Mouse (Mus musculus): ENCODE results near the gene Ackr3.
A peak's percentile ranks its signal among the peaks of the same experiment; 100 is the strongest.

Gene Ackr3

DNA sequence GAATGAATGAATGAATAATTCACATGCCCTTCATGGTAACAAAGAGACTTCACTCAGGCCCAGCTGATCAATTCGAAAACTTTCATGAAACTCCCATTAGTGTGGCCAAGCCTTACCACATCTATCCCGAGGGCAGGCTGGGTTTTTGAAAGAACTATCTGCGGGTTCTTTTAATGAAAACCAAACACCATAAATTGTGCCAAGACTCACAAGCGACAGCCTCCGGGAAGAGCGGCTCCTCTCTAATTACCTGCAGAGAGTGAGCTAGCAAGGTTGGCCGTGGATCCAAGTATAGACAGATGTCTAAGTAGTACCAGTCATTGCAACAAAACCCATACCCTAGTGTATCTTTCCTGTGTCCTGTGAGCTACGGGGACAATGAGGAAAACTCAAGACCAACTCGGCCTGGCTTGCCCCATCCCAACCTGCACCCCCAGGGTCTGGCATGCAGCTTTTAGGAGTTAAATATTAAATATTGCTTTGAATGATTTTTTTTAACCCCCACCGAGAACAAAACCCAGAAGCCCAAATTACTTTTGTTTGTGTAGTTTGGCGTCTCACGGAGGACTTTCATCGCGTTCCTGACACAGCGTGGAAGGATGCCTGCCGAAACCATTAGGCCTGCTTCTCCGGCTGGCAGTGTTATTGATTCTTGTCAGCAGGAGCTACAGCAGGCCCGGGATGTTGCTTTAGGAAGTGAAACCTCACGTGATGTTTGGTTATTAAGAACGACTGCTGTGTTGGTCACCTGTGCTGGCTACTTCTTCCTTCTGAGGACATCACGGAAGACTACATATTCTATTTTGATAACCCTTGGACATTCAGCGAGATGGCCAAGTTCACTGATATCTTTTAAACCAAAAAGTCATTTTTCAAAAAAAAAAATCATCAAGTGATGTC lies 28.1 kb downstream of the Ackr3 start:
- DNase-seq: no peak

DNA sequence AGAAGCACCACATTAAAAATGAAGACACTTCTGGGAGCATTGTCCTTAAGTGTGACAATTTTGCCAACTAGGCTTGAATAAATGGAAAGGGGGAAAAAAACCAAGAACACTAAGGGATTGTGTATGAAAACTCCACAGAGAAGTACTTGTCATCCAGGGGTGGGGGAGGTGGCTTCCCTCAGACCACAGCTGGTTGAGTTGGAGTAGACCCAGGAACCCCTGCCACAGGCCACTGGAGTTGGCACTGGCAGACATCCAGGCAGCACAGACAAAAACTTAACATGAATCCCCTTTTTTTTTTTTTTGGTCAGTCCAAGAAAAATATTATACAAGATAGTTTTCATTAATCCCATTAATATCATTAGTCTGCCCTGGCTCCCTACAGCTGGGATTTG lies 28.7 kb downstream of the Ackr3 start:
- DNase-seq: peak; percentile 53

DNA sequence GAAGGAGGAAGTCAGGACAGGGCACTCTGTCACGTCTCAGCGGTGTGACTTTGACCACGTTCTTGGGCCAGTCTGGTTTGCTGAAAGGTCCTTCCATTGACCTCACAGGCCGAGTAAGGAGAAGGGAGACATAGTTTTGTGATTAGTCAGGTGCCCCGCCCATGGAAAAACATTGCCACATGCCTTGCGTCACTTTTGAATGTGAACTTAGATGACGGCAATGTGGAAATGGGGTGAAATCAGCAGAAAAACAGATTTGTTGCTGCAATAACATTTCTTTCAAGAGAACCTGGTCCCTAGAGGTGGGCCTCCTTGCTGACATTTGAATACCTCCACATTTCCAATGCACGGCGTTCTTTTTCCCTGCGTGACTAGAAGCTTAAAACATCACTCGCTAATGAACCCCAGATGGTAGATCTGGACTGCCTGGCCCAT lies 30.9 kb downstream of the Ackr3 start:
- no peak for DNase-seq

DNA sequence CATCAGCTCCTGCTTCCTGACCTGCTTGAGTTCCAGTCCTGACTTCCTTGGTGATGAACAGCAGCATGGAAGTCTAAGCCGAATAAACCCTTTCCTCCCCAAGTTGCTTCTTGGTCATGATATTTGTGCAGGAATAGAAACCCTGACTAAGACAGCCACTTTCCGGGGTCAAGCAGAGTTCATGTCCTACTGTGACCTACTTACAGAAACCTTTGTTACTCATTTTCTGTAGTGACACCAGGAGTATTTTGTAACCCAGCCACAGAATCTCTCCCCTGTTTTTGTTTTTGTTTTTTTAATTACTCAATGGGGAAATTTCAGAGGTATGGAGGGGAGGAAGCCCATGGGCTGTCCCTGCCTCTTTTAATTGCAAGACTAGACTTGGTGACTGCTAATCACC lies 32.9 kb downstream of the Ackr3 start:
- no peak for DNase-seq

DNA sequence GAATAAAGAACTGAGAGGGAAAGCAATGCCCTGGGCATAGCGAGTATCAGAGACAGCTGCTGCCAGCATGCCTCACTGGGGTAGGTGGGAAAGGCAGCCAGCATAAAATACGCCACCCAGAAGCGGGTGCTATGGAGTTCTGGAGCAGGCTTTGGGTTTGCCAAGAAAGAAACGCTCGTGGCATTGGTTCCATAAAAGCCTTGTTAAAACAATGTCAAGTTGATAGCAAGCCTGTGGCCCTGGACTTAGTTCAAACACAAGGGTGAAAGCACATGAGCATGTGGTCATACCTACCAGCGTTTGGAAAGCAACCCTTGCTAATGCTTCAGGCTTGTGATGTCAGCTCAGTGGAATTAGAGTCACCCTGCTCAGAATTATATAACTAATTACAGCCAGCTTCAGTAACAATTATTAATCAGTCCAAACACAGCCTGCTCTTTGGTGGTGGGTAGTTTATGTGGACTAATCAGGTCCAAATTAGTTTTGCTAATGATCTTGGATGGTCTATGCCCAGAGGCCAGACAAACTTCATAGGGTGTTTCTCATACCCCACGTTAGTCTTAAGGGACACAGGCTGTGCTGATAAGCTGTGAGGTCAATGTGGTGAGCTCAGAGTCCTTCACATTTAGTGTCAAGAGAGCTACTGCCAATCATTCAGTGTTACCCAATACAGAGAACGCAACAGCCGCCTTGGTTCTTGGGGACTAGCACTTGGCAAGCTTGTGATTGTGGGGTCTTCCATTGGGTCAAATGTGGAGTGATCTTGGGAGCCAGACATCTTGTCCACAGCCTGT lies 34.5 kb downstream of the Ackr3 start:
- DNase-seq: no peak

DNA sequence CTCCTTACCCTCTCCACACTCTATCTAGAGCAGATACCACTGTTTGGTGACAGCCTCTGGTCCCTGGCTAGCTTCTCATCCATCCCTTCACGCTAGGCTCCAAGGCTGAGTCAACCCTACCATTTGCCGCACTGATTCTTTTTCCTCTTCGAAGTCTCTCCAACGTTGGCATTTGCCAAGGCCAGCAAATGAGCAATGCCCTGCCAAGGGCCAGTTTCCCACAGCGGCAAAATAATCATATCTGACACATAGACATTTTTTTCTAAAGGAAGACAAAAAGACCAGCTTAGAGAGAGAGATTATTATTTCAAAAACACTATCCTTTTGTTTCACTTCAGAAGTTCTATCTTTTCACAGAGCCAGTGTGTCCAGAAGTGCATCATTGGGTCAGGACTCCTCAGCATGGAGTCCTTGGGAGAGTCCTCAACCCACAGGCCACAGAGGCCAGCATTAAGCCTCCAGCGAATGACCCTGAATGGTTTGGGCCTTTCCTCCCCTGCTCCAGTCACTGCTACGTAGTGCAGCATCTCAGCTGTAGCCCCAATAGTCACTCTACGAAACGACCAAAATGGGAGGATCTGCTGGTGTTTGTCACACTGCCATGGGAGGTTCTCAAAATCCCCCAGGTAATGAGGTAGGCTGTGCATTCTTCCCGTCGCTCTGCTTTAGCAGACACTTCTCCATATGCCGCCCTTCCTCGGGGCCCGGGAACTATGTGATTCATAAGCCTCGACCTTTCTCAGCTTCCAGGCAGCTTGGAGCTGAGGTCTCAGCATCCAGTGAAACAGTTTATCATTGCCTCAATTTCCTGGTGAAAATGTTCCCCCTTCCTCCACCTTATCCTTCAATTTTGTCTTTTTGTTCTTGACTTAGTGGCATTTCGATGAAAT lies 35.8 kb downstream of the Ackr3 start:
- no peak for DNase-seq

DNA sequence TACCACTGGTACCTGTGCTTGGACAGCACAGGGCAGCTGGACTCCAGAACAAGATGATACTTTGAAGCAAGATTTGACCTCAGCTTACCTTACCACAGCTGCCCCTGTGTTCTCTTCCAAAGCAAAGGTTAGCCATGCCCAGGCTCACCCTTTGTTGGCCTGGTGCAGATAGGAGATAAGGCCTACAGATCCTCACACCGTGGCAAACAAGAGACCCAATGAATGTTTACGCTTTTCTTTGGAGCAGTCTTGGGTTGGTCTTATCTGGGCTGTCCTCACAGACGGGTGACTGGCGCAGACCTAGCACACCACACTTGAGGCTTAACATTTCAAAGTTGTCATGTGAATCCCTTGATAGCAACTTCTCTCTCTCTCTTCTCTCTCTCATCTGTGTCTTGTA lies 36.5 kb downstream of the Ackr3 start:
- no peak for DNase-seq

DNA sequence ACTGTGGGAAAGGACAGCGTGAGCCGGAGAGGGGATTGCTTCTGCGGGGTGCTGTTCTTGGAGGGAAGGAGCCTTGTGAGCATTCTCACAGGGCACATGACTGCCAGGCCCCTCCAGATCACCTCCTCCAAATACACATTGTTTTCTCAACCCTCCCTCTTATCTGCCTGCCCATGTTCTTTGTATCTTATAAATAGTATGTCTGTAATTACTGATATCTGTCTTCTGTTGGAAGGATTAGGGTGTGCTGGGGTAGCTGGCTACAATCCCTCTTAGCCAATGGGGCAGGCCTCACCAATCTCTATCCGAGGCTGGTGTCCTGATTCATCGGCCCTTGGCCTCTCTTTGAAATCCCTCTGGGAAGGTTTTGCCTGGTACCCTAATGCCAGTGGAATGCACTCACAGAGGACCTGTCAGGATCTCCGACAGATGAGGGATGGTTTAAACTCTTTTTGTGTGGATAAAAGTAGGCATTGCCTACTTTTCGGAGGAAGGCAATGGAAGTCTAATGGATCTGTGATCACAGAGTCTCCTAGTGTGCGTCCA lies 38.7 kb downstream of the Ackr3 start:
- no peak for DNase-seq

DNA sequence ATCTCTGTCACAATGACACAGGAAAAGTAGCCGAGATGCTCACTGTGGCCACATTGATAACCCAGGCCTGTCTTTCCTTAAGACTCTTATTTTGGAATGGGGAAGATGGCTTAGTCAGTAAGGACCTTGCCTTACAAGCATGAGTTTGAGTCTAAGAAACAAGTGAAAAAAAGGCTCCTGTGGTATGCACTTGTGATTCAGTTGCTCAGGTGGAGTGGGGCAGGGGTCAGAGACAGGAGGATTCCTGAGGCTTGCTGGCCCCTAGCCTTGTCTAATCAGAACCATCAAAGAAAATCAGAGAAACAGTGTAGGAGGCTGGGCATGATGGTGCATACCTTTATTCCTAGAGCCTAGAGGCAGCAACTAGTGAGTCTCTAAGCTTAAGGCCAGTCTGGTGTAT lies 40.8 kb downstream of the Ackr3 start:
- no peak for DNase-seq

DNA sequence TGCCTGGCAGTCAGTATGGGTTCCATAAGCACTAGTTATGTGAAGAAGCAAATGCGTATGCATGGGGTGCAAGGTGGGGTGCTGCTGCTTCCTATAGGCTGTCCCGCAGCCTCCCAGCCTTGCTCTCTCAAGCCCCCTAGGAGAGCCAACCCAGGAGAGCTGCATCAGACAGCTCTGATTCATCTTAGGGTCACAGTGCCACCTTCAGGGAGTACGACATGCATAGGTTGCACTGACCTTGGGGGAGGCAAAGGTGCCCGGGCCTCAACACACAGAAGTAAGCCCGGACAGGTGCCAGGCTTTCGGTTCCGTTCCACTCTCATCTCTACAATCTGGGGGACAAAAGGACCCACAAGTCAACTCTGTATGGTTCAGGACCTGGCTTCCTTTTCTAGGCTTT lies 41.8 kb downstream of the Ackr3 start:
- DNase-seq: no peak

DNA sequence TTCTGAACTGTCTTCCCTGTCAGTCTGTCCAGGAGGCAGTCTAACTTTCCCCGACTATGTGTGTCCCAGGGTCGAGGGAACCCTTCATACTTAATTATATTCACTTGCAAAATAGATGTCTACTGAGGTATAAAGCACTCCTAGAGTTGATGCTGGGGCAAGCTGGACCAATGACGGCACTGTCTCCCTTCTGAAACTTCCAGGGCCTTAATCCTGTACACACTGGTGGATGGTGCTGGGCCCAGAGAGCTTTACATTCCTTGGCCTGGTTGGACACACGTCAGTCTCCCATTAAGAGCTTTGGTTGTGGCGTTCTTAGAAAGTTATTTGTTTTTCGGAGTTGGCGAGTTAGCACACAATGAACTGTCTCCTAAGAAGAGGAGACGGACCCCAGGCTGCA lies 42.3 kb downstream of the Ackr3 start:
- DNase-seq: no peak

DNA sequence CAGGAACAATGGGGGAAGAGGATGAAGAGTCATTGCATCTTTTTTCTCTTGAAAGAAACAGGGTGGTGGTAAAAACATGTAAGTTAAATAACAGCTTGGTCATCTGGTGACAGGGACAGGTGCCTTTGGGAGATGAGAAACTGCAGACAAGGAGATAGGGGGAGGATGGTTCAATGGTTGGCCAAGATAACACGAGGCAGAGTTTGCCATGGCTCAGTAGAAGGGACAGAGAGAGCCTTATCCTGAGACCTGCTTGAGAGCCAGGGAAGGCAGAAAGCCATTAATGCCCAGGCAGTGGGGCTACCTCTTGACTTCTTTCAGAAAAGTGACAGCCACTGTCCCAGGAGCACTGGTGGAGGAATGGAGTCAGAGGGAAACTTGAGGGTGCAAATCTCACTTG lies 43.0 kb downstream of the Ackr3 start:
- DNase-seq: no peak

DNA sequence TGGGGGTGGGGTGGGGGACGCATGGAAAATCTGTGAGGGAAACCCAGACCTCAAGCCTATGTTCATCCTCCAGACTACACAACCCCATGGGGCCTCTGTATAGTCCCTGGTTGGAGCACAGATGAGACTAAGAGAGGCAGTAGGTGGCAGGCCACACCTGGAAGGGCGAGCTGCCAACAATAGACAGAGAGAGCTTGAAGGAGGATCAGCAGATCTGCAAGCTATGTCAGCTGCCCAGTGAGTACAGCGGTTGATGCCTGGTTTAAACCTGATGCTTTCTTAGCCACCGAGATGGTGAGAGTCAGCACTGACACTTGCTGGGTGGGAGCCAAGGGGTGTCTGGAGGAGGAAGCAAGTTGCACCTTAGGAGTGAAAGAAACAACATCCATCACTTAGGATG lies 43.5 kb downstream of the Ackr3 start:
- no peak for DNase-seq

DNA sequence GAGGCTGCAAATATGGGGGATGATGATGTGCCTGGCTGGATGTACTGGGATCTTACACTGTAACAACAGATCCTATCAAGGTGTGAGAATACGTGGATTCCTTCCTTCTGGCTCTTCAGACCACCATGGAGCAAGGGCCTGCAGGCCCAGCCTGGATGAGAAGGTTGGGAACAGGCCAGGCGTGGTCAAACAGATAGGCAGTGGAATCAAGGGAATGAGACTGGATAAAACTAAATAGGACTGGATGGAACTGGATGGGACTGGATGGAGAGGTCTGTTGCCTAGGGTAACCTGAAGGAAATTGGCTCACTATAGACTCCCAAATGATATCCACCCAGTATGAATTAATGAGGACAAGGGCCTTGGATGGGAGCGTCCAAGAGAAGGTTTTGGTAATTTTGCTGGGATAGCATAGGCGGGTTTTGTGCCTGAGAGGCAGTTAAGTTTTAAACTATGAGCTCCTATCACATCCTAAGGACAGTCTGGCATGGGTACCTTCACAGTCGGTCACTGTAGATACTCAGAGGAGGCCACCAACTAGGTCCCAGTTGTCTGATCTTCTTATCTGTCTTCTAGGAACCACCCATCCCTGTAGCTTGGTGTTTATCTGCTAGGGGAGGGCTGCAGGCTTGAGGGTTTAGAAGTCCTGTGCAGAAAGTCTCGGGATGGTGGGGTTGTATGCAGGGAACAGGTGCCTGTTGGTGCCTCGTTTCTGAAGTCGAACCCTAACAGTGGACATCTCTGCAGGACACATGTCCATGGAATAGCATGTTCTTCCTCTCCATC lies 44.2 kb downstream of the Ackr3 start:
- DNase-seq: no peak

DNA sequence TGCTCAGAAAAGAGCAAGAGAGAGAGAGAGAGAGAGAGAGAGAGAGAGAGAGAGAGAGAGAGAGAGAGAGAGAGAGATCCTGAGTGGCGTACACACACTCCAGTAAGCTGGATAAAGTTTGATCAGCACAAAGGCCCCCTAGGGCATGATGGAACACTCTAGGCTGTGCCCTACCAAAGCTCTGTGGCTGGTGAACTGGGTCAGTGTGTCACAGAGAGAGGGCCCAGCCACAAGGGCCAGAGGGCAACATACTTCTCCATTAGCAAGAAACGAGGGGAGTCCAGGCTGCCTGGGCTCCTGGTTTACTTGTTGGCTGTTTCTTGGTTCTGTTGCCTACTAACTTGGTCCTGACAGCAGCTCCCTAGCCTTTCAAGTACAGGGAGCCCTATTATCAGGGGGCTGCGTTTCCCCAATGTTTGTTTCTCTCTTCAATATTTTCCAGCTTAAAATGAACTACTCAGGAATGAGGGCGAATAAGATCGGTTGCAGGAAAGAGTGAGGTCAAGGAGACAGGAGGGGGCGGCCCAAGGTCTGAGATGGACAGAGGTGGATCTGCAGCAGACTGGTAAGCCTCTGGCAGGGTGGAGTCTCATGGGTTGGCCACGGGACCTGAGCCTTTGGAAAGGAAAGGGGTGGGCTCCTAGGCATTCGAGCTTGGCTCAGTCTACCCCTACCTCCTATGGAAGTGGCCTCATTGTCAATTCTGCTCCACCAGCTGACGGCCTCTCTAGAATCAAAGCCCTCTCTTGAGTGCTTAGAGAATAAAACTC lies 45.4 kb downstream of the Ackr3 start:
- no peak for DNase-seq

DNA sequence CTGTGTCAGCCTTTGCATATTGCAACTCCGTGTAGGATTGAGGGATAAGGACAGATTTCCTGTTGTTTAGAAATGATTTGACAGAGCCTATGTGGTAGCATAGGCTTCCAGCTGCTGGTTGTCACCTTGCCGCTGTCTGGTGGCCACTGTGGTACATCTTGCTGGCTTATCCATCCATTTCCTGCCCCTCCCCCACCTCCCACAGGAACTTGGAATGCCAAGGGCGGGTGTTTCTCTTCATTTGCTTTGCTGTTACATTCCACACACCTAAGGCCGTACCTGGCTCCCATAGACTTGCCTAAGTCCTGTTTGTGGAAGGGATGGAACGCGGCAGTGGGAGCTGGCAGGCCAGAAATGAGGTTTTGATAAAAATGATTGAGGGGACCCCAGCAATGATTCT lies 46.6 kb downstream of the Ackr3 start:
- DNase-seq: no peak

DNA sequence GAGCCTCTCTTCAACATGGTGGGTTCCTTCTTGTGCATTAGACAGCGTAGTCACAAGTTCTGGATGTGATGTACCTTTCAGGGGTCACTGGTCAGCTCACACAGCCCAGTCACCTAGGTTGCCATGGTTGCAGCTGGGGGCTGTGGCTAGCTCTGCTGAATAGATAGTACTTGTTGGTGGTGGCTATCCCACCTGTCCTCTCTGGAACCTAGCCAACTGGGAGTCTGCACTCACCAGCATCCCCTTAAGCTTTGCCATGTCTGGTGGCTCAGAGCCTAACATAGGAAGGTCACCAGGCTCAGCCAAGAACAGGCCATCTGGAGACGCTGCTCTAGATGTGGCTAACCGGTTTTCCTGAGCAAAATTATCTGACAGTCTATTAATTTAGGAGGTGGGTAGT lies 47.4 kb downstream of the Ackr3 start:
- DNase-seq: no peak

DNA sequence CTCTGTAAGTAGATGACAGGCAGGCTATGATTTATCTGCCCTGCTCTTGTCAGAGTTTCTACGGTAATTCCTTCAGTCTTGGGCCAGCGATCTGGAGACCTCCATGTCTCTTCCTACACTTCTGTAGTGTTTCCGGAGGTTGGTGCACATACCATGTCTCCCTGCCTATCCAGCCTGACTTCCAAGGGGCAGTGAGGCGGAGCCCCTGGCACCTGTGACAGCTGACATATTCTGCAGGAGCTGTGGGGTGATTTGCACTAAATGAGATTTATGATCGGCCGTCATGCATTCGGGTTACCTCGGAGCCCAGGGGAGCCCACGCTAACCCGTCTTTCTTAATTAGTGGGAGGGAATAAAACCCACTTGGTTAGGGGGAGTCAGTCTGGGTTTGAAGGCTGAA lies 49.7 kb downstream of the Ackr3 start:
- DNase-seq: no peak

DNA sequence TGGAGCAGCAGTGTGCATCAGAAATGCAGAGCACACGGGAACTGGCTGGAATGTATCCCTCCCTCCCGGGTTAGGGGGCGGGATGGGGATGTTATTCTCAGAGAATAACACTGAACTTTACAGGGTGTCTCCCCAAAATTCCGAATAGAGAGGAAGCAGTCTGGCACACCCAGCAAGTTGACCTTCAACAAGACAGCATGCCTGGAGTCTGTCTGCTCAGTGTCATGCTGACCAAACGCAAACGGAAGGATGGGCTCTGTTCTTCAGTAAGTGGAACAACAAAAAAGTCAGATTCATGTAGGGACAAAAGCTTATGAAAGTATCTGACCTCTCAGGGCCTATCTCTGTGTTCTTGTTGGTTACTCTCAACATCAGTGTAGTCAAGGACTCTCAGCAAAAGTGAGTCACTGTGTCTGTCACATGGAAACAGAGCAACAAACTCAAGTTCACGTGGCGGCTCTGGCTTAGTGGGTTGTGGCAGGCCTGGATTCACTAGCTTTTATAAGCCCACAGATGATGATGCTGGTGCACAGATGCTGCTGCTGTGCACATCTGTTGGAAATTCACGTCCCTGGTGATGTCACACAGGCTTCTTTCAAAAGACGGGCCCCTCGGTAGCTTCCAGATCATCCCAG lies 54.6 kb downstream of the Ackr3 start:
- no peak for DNase-seq

DNA sequence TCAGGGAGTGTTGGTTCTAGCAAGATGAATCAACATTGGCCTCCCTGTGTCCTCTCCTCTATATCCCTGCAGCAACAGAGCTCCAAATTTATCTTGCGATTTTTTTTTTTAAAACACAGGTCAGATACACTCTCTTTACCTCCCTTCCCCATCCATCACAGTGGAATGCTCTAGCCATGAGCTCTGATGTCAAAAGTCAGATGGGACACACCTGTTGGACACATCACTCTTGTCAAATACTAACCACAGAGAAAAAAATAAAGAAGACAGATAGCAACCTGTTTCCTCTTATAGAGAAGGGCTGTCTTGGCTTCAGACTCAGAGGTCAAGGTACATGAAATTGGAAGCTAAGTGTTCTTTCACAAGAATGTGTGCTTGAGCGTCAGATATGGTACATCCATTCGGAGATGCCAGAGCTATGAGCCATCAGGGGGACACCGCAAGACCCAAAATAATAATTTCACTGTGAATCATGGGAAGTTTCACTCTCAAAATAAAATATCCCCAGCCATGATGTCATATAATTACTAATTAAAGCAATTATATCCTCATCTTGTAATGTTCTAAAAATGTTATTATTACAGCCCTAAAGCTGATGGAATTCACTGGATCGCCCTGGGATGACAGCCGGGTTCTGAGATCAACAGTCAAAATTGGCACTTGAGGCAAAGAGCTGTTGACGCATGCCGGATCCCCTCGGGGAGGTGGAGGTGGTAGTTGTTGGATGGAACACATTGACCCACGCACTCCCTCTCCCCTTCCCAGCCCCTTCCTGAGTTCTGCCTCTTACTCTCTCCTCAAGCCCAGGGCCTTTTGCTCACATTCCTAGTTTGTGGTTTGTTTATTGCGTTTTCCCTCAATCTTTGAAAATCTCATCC lies 57.2 kb downstream of the Ackr3 start:
- no peak for DNase-seq
